Mouse (Mus musculus): ENCODE data around the gene Gm4869. TPM values are rescaled to one million over a fixed set of nuclear protein-coding genes. Genes with fewer than 3 reads are reported as not detected.
"Not testable (repeated sequence)": the region's sequence is repeated elsewhere in the genome, so short reads cannot be mapped to it uniquely, and the experiment has no call there.

Gene Gm4869
- polyA plus RNA-seq, 1 experiment, result not detected

GRCm38 (mm10) chr5:140444012-140444411 lies 1.4 kb upstream of the Gm4869 start:
- 89% methylated on average over 4 of the region's 4 CpGs for WGBS
- H3K4me1 ChIP-seq (ENCODE audit: control insufficient read depth, insufficient read depth, low read length), result no peaks in the 10 kb centered on the region
- TF ChIP-seq CTCF (IDR thresholded peaks at IDR 0.05; ENCODE audit: control insufficient read depth, insufficient read depth, low read length) (no peak), POLR2A (IDR thresholded peaks at IDR 0.05; ENCODE audit: borderline replicate concordance, control insufficient read depth, low read depth, low read length) (no peak)

GRCm38 (mm10) chr5:140446054-140446453 lies 609 bp downstream of the Gm4869 start:
- TF ChIP-seq CTCF (IDR thresholded peaks at IDR 0.05; ENCODE audit: control insufficient read depth, insufficient read depth, low read length) (no peak), POLR2A (IDR thresholded peaks at IDR 0.05; ENCODE audit: borderline replicate concordance, control insufficient read depth, low read depth, low read length) (no peak)
- Histone ChIP-seq H3K27ac (ENCODE audit: control insufficient read depth, insufficient read depth, low read depth, low read length, poor library complexity) (no peak overlapping the region), H3K4me3 (replicated peaks; ENCODE audit: control insufficient read depth, low read depth, low read length) (no peak overlapping the region), H3K4me1 (ENCODE audit: control insufficient read depth, insufficient read depth, low read length) (no peaks in the 10 kb centered on the region)
- WGBS, result 69% methylated on average over 7 of the region's 7 CpGs

More at GRCm38 (mm10) chr5:140444012-140444411, 1.4 kb upstream of the Gm4869 start:
- Histone ChIP-seq H3K4me3 (replicated peaks; ENCODE audit: control insufficient read depth, low read depth, low read length) (no peak overlapping the region), H3K27ac (ENCODE audit: control insufficient read depth, insufficient read depth, low read depth, low read length, poor library complexity) (no peak overlapping the region)

GRCm38 (mm10) chr5:140454488-140454887 lies 9.0 kb downstream of the Gm4869 start:
- Histone ChIP-seq H3K4me3 (replicated peaks; ENCODE audit: control insufficient read depth, low read depth, low read length) (no peak overlapping the region), H3K27ac (ENCODE audit: control insufficient read depth, insufficient read depth, low read depth, low read length, poor library complexity) (no peak overlapping the region), H3K4me1 (ENCODE audit: control insufficient read depth, insufficient read depth, low read length) (no peaks in the 10 kb centered on the region)
- TF ChIP-seq POLR2A (IDR thresholded peaks at IDR 0.05; ENCODE audit: borderline replicate concordance, control insufficient read depth, low read depth, low read length) (no peak), CTCF (IDR thresholded peaks at IDR 0.05; ENCODE audit: control insufficient read depth, insufficient read depth, low read length) (no peak)

- Histone ChIP-seq H3K4me1 (ENCODE audit: control insufficient read depth, insufficient read depth, low read length) (no peaks in the 10 kb centered on the region), H3K27ac (ENCODE audit: control insufficient read depth, insufficient read depth, low read depth, low read length, poor library complexity) (no peak overlapping the region), H3K4me3 (replicated peaks; ENCODE audit: control insufficient read depth, low read depth, low read length) (no peak overlapping the region)
- 68% methylated on average over 2 of the region's 2 CpGs for WGBS
- TF ChIP-seq CTCF (IDR thresholded peaks at IDR 0.05; ENCODE audit: control insufficient read depth, insufficient read depth, low read length) (no peak), POLR2A (IDR thresholded peaks at IDR 0.05; ENCODE audit: borderline replicate concordance, control insufficient read depth, low read depth, low read length) (no peak)
Measured at GRCm38 (mm10) chr5:140455466-140455865, 10.0 kb downstream of the Gm4869 start.

- Histone ChIP-seq H3K4me3 (replicated peaks; ENCODE audit: control insufficient read depth, low read depth, low read length) (no peak overlapping the region), H3K4me1 (ENCODE audit: control insufficient read depth, insufficient read depth, low read length) (no peaks in the 10 kb centered on the region), H3K27ac (ENCODE audit: control insufficient read depth, insufficient read depth, low read depth, low read length, poor library complexity) (no peak overlapping the region)
- TF ChIP-seq CTCF (IDR thresholded peaks at IDR 0.05; ENCODE audit: control insufficient read depth, insufficient read depth, low read length), result no peak
- no peak for TF ChIP-seq POLR2A (IDR thresholded peaks at IDR 0.05; ENCODE audit: borderline replicate concordance, control insufficient read depth, low read depth, low read length)
- 76% methylated on average over 3 of the region's 3 CpGs for WGBS
Measured at GRCm38 (mm10) chr5:140461476-140461875, 16.0 kb downstream of the Gm4869 start.

- WGBS, result 83% methylated on average over 2 of the region's 2 CpGs
- not testable (repeated sequence) for H3K4me3 ChIP-seq (replicated peaks; ENCODE audit: control insufficient read depth, low read depth, low read length); H3K27ac ChIP-seq (ENCODE audit: control insufficient read depth, insufficient read depth, low read depth, low read length, poor library complexity); H3K4me1 ChIP-seq (ENCODE audit: control insufficient read depth, insufficient read depth, low read length)
Measured at GRCm38 (mm10) chr5:140463151-140463550, 17.7 kb downstream of the Gm4869 start.

- WGBS, result 77% methylated on average over 2 of the region's 2 CpGs
Measured at GRCm38 (mm10) chr5:140464943-140465342, 19.5 kb downstream of the Gm4869 start.

GRCm38 (mm10) chr5:140472336-140472735 lies 26.9 kb downstream of the Gm4869 start:
- 75% methylated on average over 3 of the region's 3 CpGs for WGBS
- Histone ChIP-seq H3K27ac (ENCODE audit: control insufficient read depth, insufficient read depth, low read depth, low read length, poor library complexity) (no peak overlapping the region), H3K4me3 (replicated peaks; ENCODE audit: control insufficient read depth, low read depth, low read length) (no peak overlapping the region), H3K4me1 (ENCODE audit: control insufficient read depth, insufficient read depth, low read length) (no peaks in the 10 kb centered on the region)
- TF ChIP-seq POLR2A (IDR thresholded peaks at IDR 0.05; ENCODE audit: borderline replicate concordance, control insufficient read depth, low read depth, low read length) (no peak), CTCF (IDR thresholded peaks at IDR 0.05; ENCODE audit: control insufficient read depth, insufficient read depth, low read length) (peak; percentile 76)

More at GRCm38 (mm10) chr5:140464943-140465342, 19.5 kb downstream of the Gm4869 start:
- TF ChIP-seq CTCF (IDR thresholded peaks at IDR 0.05; ENCODE audit: control insufficient read depth, insufficient read depth, low read length), result no peak
- TF ChIP-seq POLR2A (IDR thresholded peaks at IDR 0.05; ENCODE audit: borderline replicate concordance, control insufficient read depth, low read depth, low read length), result no peak
- H3K4me1 ChIP-seq (ENCODE audit: control insufficient read depth, insufficient read depth, low read length), result no peaks in the 10 kb centered on the region
- H3K4me3 ChIP-seq (replicated peaks; ENCODE audit: control insufficient read depth, low read depth, low read length), result no peak overlapping the region
- H3K27ac ChIP-seq (ENCODE audit: control insufficient read depth, insufficient read depth, low read depth, low read length, poor library complexity), result no peak overlapping the region

- H3K27ac ChIP-seq (ENCODE audit: control insufficient read depth, insufficient read depth, low read depth, low read length, poor library complexity), result no peak overlapping the region
- H3K4me1 ChIP-seq (ENCODE audit: control insufficient read depth, insufficient read depth, low read length), result no peaks in the 10 kb centered on the region
- no peak for TF ChIP-seq CTCF (IDR thresholded peaks at IDR 0.05; ENCODE audit: control insufficient read depth, insufficient read depth, low read length)
- TF ChIP-seq POLR2A (IDR thresholded peaks at IDR 0.05; ENCODE audit: borderline replicate concordance, control insufficient read depth, low read depth, low read length), result no peak
- WGBS, result 67% methylated on average over 4 of the region's 4 CpGs
- no peak overlapping the region for H3K4me3 ChIP-seq (replicated peaks; ENCODE audit: control insufficient read depth, low read depth, low read length)
Measured at GRCm38 (mm10) chr5:140481458-140481857, 36.0 kb downstream of the Gm4869 start.

All from bone marrow, adult 2 months (tissue).